Mouse (Mus musculus): ENCODE data around the gene A330070K13Rik. TPM values are rescaled to one million over a fixed set of nuclear protein-coding genes. Genes with fewer than 3 reads are reported as not detected.

Gene A330070K13Rik
- not detected in 2 replicates for polyA plus RNA-seq (2014; fragmentation: Nextera tagmentation; extraction: Ambion mirVana)

- Histone ChIP-seq H3K4me1 (replicated peaks; ENCODE audit: control insufficient read depth, insufficient read depth, low read length) (no peaks in the 10 kb centered on the region), H3K27ac (ENCODE audit: low read depth, low read length) (no peak within 1 kb of the TSS), H3K4me2 (ENCODE audit: low read depth, low read length, severe bottlenecking) (peak within 1 kb of the TSS; percentile 27; the same call in 1 of the 2 replicates), H3K4me3 (ENCODE audit: low read depth, low read length) (no peak within 1 kb of the TSS), H3K9ac (ENCODE audit: low read length) (peak within 1 kb of the TSS; percentile 16; the same call in 1 of the 2 replicates), H3K36me3 (ENCODE audit: control insufficient read depth, insufficient read depth, low read length) (no peaks in the 10 kb centered on the region), H3K9me3 (ENCODE audit: control insufficient read depth, low read length) (no peaks in the 10 kb centered on the region), H3K27me3 (ENCODE audit: control insufficient read depth, insufficient read depth, low read length) (no peaks in the 10 kb centered on the region)
- WGBS: 16% methylated on average over 13 of the region's 13 CpGs
- DNase-seq (ENCODE audit: low spot score) (no peak), ATAC-seq (replicated peaks; ENCODE audit: low FRiP score) (no peak)
Measured at GRCm38 (mm10) chr5:130384222-130384912, at the start of gene A330070K13Rik. Gene A330070K13Rik (minus strand): TSS chr5:130384631.

GRCm38 (mm10) chr5:130411516-130411915 lies 27.1 kb upstream of the A330070K13Rik start:
- Histone ChIP-seq H3K4me2 (ENCODE audit: low read depth, low read length, severe bottlenecking) (no peak overlapping the region), H3K27me3 (ENCODE audit: control insufficient read depth, insufficient read depth, low read length) (no peaks in the 10 kb centered on the region), H3K27ac (ENCODE audit: low read depth, low read length) (no peak overlapping the region), H3K4me1 (replicated peaks; ENCODE audit: control insufficient read depth, insufficient read depth, low read length) (no peaks in the 10 kb centered on the region), H3K36me3 (ENCODE audit: control insufficient read depth, insufficient read depth, low read length) (no peaks in the 10 kb centered on the region), H3K9me3 (ENCODE audit: control insufficient read depth, low read length) (no peaks in the 10 kb centered on the region; the same call in 1 of the 2 replicates), H3K9ac (ENCODE audit: low read length) (no peak overlapping the region), H3K4me3 (ENCODE audit: low read depth, low read length) (no peak overlapping the region)
- WGBS: 93% methylated on average over 17 of the region's 17 CpGs
- ATAC-seq (replicated peaks; ENCODE audit: low FRiP score): no peak
- no peak for DNase-seq (ENCODE audit: low spot score)

- ATAC-seq (replicated peaks; ENCODE audit: low FRiP score): no peak
- WGBS: 93% methylated on average over 6 of the region's 6 CpGs
- H3K4me2 ChIP-seq (ENCODE audit: low read depth, low read length, severe bottlenecking): no peak overlapping the region
- DNase-seq (ENCODE audit: low spot score): no peak
- H3K36me3 ChIP-seq (ENCODE audit: control insufficient read depth, insufficient read depth, low read length): no peaks in the 10 kb centered on the region
- H3K4me3 ChIP-seq (ENCODE audit: low read depth, low read length): no peak overlapping the region
- no peak overlapping the region for H3K9ac ChIP-seq (ENCODE audit: low read length)
- no peaks in the 10 kb centered on the region for H3K27me3 ChIP-seq (ENCODE audit: control insufficient read depth, insufficient read depth, low read length)
- no peaks in the 10 kb centered on the region for H3K4me1 ChIP-seq (replicated peaks; ENCODE audit: control insufficient read depth, insufficient read depth, low read length)
- H3K27ac ChIP-seq (ENCODE audit: low read depth, low read length): no peak overlapping the region
- no peaks in the 10 kb centered on the region; the same call in 1 of the 2 replicates for H3K9me3 ChIP-seq (ENCODE audit: control insufficient read depth, low read length)
Measured at GRCm38 (mm10) chr5:130409706-130410105, 25.3 kb upstream of the A330070K13Rik start.

DNA sequence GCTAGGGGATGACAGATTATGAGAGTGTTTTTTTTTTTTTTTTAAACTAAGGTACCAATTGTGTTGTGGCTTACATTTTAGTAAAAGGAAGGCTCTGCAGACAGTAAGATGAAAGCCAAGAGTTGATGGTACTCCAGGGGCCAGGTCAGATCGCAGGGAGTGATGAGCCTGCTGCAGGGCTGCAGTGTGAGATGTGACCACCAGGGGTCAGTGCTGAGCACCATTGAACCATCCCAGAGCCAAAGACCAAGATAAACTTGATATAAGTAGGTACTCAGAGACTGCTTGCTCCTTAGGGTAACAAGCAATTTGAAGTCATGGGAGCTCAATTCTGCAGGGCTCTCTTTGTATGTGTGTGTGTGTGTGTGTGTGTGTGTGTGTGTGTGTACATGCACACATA lies 20.8 kb upstream of the A330070K13Rik start:
- ATAC-seq (replicated peaks; ENCODE audit: low FRiP score) (no peak), DNase-seq (ENCODE audit: low spot score) (peak; percentile 81)
- Histone ChIP-seq H3K27me3 (ENCODE audit: control insufficient read depth, insufficient read depth, low read length) (no peaks in the 10 kb centered on the region), H3K36me3 (ENCODE audit: control insufficient read depth, insufficient read depth, low read length) (no peaks in the 10 kb centered on the region), H3K4me1 (replicated peaks; ENCODE audit: control insufficient read depth, insufficient read depth, low read length) (no peaks in the 10 kb centered on the region), H3K4me2 (ENCODE audit: low read depth, low read length, severe bottlenecking) (no peak overlapping the region), H3K9ac (ENCODE audit: low read length) (no peak overlapping the region), H3K9me3 (ENCODE audit: control insufficient read depth, low read length) (no peaks in the 10 kb centered on the region), H3K27ac (ENCODE audit: low read depth, low read length) (no peak overlapping the region), H3K4me3 (ENCODE audit: low read depth, low read length) (no peak overlapping the region)
- 44% methylated on average over 1 of the region's 1 CpGs for WGBS

DNA sequence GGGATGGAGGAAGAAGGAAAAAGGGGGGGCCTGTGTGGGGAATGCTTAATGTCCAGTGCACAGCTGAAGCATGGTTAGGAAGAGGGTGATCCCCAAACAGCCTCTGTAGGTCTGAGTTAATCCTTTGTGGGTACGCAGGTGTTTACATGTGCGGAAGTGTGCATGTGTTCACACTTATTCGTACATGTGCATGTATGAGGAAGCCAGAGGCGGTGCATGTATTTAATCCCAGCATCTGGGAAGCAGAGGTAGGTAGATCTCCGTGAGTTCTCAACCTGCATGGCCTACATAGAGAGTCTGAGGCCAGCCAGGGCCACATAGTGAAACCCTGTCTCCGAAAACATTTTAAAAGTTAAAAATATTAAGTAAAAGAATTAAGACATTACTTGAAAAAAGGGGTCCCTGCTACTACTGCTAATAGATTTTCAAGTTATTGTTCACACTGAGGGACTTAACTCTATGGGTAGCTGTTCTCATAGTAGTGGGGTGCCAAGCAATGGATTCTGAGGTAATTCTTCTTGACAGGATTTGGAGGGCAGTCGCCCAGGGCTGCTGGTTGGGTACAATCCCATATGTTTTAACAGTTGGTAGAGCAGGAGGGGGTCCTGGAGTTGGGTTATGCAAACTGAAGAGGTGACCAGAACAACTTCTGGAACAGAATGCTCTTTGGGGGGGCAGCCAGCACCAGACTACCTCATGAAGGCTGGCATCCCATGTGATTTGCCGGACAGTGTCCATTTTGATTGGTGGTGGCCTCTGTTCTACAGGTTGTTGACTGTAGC lies 15.9 kb upstream of the A330070K13Rik start:
- Histone ChIP-seq H3K4me3 (ENCODE audit: low read depth, low read length) (no peak overlapping the region), H3K9ac (ENCODE audit: low read length) (no peak overlapping the region), H3K27me3 (ENCODE audit: control insufficient read depth, insufficient read depth, low read length) (no peaks in the 10 kb centered on the region), H3K36me3 (ENCODE audit: control insufficient read depth, insufficient read depth, low read length) (no peaks in the 10 kb centered on the region), H3K9me3 (ENCODE audit: control insufficient read depth, low read length) (no peaks in the 10 kb centered on the region), H3K4me1 (replicated peaks; ENCODE audit: control insufficient read depth, insufficient read depth, low read length) (no peaks in the 10 kb centered on the region), H3K4me2 (ENCODE audit: low read depth, low read length, severe bottlenecking) (no peak overlapping the region), H3K27ac (ENCODE audit: low read depth, low read length) (no peak overlapping the region)
- DNase-seq (ENCODE audit: low spot score) (no peak), ATAC-seq (replicated peaks; ENCODE audit: low FRiP score) (no peak)
- WGBS: 93% methylated on average over 8 of the region's 8 CpGs

- no peaks in the 10 kb centered on the region for H3K36me3 ChIP-seq (ENCODE audit: control insufficient read depth, insufficient read depth, low read length)
- WGBS: 84% methylated on average over 6 of the region's 6 CpGs
- DNase-seq (ENCODE audit: low spot score) (no peak), ATAC-seq (replicated peaks; ENCODE audit: low FRiP score) (no peak)
- no peak overlapping the region for H3K4me3 ChIP-seq (ENCODE audit: low read depth, low read length)
- no peak overlapping the region for H3K27ac ChIP-seq (ENCODE audit: low read depth, low read length)
- H3K9me3 ChIP-seq (ENCODE audit: control insufficient read depth, low read length): no peaks in the 10 kb centered on the region
- H3K4me1 ChIP-seq (replicated peaks; ENCODE audit: control insufficient read depth, insufficient read depth, low read length): no peaks in the 10 kb centered on the region
- H3K4me2 ChIP-seq (ENCODE audit: low read depth, low read length, severe bottlenecking): no peak overlapping the region
- H3K27me3 ChIP-seq (ENCODE audit: control insufficient read depth, insufficient read depth, low read length): no peaks in the 10 kb centered on the region
- no peak overlapping the region for H3K9ac ChIP-seq (ENCODE audit: low read length)
Measured at GRCm38 (mm10) chr5:130395142-130395541, 10.7 kb upstream of the A330070K13Rik start.

DNA sequence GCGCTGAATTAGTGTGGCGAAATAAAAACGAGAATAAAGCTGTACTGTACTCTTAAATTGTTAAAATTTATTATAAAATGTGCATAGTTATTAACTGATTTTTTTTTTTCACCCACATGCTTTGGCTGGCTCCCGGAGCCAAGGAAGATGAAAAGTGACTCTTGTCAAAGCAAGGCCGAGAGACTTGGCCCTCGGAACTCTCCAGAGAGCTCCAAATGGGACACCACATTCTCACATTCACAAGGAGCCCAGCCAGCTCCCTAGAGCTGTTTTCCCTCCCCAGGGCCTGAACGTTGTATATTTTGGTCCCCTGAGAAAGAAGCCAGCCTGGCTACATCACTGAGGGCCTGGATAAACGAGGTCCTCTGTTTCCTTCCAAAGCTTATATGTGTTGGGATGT lies 10.0 kb upstream of the A330070K13Rik start:
- no peak for ATAC-seq (replicated peaks; ENCODE audit: low FRiP score)
- no peak for DNase-seq (ENCODE audit: low spot score)
- no peak overlapping the region for H3K27ac ChIP-seq (ENCODE audit: low read depth, low read length)
- no peak overlapping the region for H3K4me3 ChIP-seq (ENCODE audit: low read depth, low read length)
- H3K27me3 ChIP-seq (ENCODE audit: control insufficient read depth, insufficient read depth, low read length): no peaks in the 10 kb centered on the region
- H3K4me1 ChIP-seq (replicated peaks; ENCODE audit: control insufficient read depth, insufficient read depth, low read length): no peaks in the 10 kb centered on the region
- no peak overlapping the region for H3K4me2 ChIP-seq (ENCODE audit: low read depth, low read length, severe bottlenecking)
- no peaks in the 10 kb centered on the region for H3K9me3 ChIP-seq (ENCODE audit: control insufficient read depth, low read length)
- no peaks in the 10 kb centered on the region for H3K36me3 ChIP-seq (ENCODE audit: control insufficient read depth, insufficient read depth, low read length)
- no peak overlapping the region for H3K9ac ChIP-seq (ENCODE audit: low read length)
- WGBS: 84% methylated on average over 8 of the region's 8 CpGs

DNA sequence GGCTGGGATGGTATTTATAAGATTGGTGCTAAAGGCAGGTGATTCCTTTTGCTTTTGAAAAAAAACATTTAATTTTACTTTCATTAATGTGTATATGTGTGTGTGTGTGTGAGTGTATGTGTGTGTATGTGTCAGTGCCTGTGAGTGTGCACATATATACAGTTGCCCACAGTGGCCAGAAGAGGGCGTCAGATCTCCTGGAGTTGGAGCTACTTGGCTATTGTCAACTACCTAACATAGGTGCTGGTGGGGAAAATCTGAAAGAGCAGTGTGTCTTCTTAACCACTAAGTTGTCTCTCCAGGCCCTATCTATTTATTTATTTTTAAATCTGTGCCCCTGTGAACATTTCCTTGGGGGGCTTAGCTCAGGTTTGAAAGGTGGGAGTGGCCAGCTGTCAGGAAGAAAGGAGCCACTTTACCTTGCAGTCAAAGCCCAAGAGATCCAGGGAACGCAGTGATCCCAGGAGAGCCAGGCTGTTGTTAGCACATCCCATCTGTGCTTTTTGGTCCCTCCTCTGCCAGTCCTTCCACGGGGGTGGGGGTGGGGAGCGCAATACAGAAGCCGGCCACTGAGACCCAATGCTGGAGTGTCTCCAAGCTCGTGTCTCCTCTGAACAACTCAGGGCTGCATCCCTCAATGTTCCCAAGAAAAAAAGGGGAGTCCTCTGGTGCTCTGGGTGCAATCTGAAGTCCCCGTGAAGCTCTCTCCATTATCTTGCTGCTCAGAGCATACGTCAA lies 9.4 kb upstream of the A330070K13Rik start:
- no peak overlapping the region for H3K4me2 ChIP-seq (ENCODE audit: low read depth, low read length, severe bottlenecking)
- 55% methylated on average over 8 of the region's 8 CpGs for WGBS
- ATAC-seq (replicated peaks; ENCODE audit: low FRiP score) (no peak), DNase-seq (ENCODE audit: low spot score) (no peak)
- no peak overlapping the region for H3K9ac ChIP-seq (ENCODE audit: low read length)
- H3K4me1 ChIP-seq (replicated peaks; ENCODE audit: control insufficient read depth, insufficient read depth, low read length): no peaks in the 10 kb centered on the region
- H3K9me3 ChIP-seq (ENCODE audit: control insufficient read depth, low read length): no peaks in the 10 kb centered on the region
- no peak overlapping the region for H3K4me3 ChIP-seq (ENCODE audit: low read depth, low read length)
- no peak overlapping the region for H3K27ac ChIP-seq (ENCODE audit: low read depth, low read length)
- H3K27me3 ChIP-seq (ENCODE audit: control insufficient read depth, insufficient read depth, low read length): no peaks in the 10 kb centered on the region
- no peaks in the 10 kb centered on the region for H3K36me3 ChIP-seq (ENCODE audit: control insufficient read depth, insufficient read depth, low read length)

Data from forebrain, embryonic 11.5 days (tissue).